Mouse (Mus musculus) left cerebral cortex, adult 9 months (tissue): Measurements from ENCODE around the gene Dis3l2.
A peak's percentile ranks its signal among the peaks of the same experiment; 100 is the strongest.

Experiments used
- DNase-seq, 2 experiments: peaks; one replicate each; pipeline ENCODE4 v3.0.0; 2022; ENCODE audit warnings: low spot score in 2 of 2

The Dis3l2 gene

DNA sequence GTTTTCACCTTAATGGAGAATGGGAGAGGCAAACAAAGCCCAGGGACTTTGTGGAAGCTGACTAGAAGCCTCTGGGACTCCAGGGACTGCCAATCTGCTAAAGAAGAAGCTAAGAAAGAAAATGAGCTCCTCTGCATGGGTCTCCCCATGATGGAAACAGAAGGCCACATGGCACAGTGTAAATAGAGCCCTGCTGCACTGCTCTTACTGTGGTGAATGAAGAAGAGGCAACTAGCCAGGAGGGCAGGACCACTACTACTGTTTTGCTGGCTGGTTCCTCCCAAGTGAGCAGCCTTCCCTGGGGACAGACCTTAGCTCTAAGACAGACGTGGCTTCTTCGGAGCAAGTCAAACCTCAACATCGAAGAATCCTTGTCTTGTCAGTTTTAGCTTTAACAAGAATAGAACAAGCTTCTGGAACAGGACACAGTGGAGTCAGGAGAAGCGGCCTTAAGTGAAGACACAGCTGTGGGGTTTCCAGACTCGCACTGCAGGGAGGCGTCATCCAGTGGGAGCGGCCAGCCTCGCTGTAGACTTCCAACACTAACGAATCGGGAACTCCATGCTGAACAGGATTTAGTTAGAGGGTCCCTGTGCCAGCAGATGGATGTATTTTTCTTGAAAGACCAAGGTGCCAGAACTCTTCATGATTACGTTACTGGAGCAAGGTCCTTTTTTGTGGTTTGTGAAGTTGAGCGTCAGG is 307.2 kb downstream of the Dis3l2 start:
- DNase-seq = no peak

DNA sequence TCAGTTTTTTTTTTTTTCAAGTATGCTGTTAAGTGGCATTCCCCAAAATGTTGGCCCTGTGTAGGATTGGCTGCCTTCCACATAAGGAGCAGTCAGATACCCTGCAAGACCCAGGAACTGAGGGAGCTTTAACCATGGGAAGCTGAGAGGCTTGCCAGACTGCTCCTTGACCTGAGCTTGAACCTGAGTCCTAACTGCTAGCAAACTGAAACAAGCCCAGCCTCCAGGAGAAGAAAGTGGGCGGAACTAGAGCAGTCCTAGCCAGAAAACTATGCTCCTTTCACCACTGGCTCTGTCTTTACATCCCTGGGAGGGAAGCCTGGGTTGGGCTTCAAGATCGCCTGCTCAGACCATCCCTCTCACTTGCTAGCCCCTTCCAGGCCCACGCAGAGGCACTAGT is 308.1 kb downstream of the Dis3l2 start:
- no peak for DNase-seq

GRCm38 (mm10) chr1:87012606-87013005 is 309.0 kb downstream of the Dis3l2 start:
- no peak for DNase-seq

DNA sequence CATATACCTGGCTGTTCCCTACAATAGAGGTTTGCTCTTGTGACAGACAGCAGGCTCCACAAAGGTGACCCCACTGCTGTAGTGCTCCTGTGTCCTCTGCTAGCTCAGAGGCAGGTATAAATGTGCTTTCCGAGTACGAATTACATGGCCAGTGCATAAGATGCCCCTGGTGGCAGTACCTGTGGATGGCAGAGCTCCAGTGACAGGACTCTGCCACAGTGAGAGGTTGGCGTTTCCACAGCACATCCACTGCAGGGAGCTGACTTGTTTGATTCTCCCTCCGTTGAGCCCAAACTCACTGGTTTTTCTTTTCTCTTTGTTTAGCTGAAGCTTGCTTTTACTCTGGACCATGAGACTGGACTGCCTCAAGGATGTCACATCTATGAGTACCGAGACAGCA is 317.1 kb downstream of the Dis3l2 start:
- no peak for DNase-seq

- no peak for DNase-seq
Observed at GRCm38 (mm10) chr1:87021584-87021983, 318.0 kb downstream of the Dis3l2 start.

DNA sequence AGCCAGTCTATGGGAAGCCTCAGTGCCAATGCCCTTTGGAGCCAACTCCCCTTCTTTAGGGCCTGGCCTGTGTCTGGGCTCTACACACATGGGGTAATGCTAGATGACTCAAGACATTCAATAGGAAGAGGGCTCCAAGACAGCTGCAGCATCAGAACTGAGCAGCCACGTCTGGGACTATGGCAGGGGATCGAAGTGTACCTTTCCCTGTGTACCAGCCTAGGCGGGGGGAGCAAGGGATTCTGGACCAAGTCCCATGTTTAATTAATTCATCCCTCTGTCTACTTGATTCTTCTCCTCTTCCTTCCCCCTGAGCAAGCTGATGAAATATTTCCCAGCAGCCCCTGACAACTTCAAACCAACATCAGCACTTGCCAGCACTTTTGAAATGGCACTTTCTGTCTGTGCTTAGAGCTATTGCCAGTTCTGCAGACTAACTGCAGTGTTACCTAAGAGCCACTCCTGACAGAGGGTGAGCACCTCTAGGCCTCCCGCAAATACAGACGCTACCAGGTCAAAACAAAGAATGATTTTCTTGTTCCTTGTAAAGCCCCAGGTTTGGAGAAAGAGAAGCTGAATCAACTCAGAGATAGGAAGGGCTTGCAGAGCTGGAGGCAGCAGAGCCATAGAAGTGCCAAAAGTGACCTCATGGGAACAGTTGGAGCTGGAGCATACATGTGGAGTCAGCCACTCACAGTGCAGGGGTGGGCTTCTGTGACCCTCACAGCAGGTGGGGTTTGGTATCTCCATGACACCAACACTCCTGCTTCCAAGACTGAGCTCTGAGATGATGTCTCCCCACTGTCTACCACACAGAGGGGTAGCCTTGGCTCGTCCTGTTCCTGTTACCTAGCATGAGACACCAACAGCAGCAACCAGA is 319.9 kb downstream of the Dis3l2 start:
- DNase-seq = no peak

DNA sequence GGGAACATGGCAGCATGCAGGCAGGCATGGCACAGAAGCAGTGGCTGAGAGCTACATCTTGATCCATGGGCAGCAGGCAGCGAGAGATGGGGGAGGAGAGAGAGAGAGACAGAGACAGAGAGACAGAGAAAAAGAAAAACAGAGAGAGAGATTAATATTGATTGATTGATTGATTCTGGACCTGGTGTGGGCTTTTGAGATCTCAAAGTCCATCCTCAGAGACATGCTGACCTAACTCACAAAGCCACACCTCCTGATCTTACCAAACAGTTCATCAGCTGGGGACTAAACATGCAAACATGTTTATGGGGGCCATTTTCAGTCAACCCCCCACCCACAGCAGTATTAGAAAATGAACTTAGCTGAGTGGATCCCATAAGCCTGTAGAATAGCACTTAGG is 321.4 kb downstream of the Dis3l2 start:
- no peak for DNase-seq

DNA sequence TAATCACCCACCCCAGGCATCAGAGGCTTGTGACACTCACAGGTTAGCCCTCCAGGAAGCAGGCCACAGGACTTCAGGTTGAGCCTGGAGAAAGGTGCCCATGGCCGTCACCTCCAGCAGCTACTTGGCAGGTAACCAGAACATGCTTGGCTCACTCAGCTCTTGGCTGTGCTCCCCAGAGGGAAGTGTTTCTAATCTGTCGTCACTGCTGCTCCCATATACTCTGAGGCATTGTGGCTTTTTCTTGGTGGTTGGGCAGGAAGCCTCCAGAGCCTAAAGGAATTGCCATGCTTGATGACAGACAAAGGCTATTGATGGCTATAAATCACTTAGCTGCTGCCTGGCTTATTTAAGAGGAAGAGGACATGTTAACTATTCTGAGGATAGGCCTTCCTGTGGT is 325.2 kb downstream of the Dis3l2 start:
- no peak for DNase-seq

DNA sequence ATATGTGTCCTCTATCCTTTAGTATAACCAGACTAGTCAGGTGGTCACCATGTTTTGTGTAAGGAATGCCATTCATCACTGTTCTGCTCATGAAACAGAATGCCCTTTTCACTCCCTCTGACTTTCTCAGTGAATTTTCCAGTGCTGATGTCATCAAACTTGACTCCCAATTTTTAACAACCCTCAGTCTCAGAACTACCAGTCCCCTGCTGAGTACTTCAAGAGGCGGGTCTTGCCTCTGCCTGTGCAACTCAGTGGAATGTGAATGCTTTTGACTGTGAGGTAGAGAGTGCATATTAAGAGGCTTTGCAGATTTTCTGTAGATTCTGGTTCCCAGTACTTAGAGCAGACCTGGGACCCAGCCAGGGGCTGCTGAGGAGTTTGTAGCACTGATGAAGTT is 327.0 kb downstream of the Dis3l2 start:
- no peak for DNase-seq

GRCm38 (mm10) chr1:87032466-87032865 is 328.9 kb downstream of the Dis3l2 start:
- DNase-seq = no peak

DNA sequence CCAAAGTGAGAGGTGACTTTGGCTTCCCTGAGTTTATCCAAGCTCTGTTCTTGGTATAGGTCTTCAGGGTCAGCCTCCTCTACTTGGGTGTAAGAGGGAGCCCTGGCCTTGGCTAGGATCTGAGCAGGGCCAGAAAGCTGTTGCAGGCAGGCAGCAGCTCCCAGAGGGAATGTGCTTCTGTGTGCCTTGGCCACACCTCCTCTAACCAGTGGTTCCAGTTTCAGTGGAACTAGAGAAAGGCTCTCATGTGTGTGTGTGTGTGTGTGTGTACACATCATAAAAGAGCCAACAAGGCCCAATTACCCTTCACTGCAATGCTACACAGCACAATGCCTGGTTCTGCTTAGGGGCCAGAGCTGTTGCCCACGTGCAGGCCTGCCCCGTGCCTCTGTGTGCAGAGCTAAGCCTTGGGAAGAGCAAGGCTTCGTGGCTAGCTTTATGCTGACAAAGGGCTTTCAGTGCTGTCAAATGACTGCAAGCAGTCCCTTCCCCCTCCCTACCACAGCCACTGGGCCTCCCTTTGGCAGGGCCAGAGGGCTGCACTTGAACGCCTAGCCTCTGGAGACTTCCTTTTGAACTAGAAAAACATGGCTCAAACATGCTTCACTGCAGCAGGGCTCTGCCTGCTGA is 332.0 kb downstream of the Dis3l2 start:
- DNase-seq = peak in 1 of 2 experiments; percentile 45

- no peak for DNase-seq
Observed at GRCm38 (mm10) chr1:87036334-87036733, 332.7 kb downstream of the Dis3l2 start.

- no peak for DNase-seq
Observed at GRCm38 (mm10) chr1:87038477-87039070, 335.0 kb downstream of the Dis3l2 start.

- peak in 1 of 2 experiments; percentile 69 for DNase-seq
Observed at GRCm38 (mm10) chr1:87041119-87041518, 337.5 kb downstream of the Dis3l2 start.

DNA sequence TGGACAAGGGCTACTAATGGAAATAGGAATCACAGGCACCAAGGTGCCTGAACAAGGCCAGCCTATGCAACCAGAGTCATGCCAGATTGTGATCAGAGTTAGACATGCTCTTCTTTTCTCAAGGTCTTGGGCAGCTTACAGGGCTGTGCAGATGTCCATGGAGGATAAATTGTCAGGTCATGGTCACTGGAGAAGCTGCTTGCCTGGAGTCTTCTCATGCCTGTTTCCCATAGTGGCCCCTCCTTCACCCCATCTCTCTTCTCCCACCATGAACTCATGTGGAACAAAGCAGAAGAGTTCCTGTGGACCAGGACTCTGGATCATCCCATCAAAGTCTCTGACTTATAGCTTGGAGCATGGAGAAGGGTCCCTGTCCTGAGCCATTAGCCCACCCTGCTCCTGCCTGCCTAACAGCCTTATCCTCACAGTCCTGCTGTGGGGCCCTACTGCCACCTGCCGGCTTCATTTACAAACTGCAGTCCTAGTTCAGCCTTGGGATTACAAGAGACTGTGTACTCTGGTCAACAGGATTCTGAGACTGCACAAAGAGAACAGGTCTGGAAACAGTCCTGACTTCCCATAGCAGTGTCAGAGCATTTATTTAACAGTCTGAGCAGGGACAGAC is 338.3 kb downstream of the Dis3l2 start:
- peak in 1 of 2 experiments; percentile 82 for DNase-seq

GRCm38 (mm10) chr1:87050072-87050471 is 346.5 kb downstream of the Dis3l2 start:
- DNase-seq = no peak

GRCm38 (mm10) chr1:87050700-87051099 is 347.1 kb downstream of the Dis3l2 start:
- DNase-seq = no peak

GRCm38 (mm10) chr1:87051369-87051768 is 347.8 kb downstream of the Dis3l2 start:
- DNase-seq = no peak

DNA sequence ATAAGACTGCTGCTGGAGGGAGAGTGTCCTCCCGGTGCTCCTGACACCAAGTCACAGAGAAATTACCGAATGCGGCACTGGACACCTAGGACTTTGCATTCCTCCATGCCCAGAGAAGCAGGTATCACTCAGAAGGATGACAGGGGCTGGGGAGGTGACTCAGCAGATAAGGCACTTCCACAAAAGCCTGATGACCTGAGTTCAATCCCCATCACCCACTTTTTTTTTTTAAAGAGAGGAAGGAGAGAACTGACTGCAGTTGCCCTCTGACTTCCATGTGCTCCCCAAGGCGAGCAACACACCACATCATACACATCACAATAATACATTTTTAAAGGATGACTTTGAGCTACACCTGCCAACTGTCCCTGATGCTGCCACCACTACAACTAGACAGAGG is 353.5 kb downstream of the Dis3l2 start:
- DNase-seq = no peak

DNA sequence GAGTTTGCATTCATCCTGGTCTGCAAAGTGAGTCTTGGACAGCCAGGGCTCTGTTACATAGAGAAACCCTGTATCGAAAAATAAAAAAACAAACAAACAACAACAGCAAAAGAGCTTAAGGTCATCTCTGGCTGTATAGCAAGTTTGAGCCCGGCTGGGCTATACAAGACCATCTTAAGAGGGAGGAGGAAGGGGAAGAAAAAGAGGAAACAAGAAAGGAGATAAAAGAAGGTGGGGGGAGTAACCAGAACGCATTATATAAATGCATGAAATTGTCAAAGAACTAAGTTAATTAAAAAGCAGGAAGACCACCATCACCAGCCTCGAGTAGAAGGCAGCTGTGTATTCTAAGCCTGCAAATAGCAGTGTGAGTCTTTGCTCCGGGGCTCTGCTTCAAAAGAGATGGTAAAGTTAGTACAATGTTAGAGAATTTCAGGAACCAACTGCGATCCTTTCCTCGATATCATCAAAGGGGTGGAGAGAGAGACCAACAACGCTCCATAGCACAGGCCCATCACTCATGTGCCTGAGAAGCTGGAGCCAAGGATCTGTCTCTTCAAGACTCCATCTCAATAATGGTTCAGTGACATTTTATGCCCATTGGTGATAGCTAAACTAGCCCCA is 355.5 kb downstream of the Dis3l2 start:
- DNase-seq = no peak

GRCm38 (mm10) chr1:87060913-87061312 is 357.3 kb downstream of the Dis3l2 start:
- DNase-seq = no peak
